Mouse (Mus musculus) forebrain, embryonic 15.5 days (tissue): Measurements from ENCODE around the gene Selenov. TPM values are rescaled to one million over a fixed set of nuclear protein-coding genes. Genes with fewer than 3 reads are reported as not detected.

Source experiments
- ATAC-seq: fragments of 200-750 bp; cut with Nextera tagmentation; replicated peaks from 2 replicates; pipeline ENCODE4 v1.8.0; 2017; ENCODE audit warnings: mild to moderate bottlenecking, moderate TSS enrichment, moderate library complexity
- H3K27ac ChIP-seq: fragments of 300-500 bp; sonication (generic); replicated peaks from 2 replicates; pipeline ENCODE4 v1.5.1; 2015; ENCODE audit warnings: mild to moderate bottlenecking, inconsistent platforms
- H3K27me3 ChIP-seq: fragments of 300-500 bp; sonication (generic); 2 replicates; pipeline ENCODE4 v1.6.1; 2015; ENCODE audit warnings: inconsistent platforms
- H3K36me3 ChIP-seq: fragments of 300-500 bp; sonication (generic); 2 replicates; pipeline ENCODE4 v1.6.1; 2015; ENCODE audit warnings: mild to moderate bottlenecking, inconsistent platforms
- H3K4me1 ChIP-seq: fragments of 300-500 bp; sonication (generic); 2 replicates; pipeline ENCODE4 v1.6.1; 2015; ENCODE audit warnings: inconsistent platforms
- H3K4me2 ChIP-seq: fragments of 300-500 bp; sonication (generic); replicated peaks from 2 replicates; pipeline ENCODE4 v1.6.1; 2015; ENCODE audit warnings: mild to moderate bottlenecking, inconsistent platforms
- H3K4me3 ChIP-seq: fragments of 300-500 bp; sonication (generic); 2 replicates; pipeline ENCODE4 v1.5.1; 2015; ENCODE audit warnings: mild to moderate bottlenecking, inconsistent platforms
- H3K9ac ChIP-seq: fragments of 300-500 bp; sonication (generic); replicated peaks from 2 replicates; pipeline ENCODE4 v1.6.1; 2015; ENCODE audit warnings: mild to moderate bottlenecking, inconsistent platforms
- H3K9me3 ChIP-seq: fragments of 300-500 bp; sonication (generic); 2 replicates; pipeline ENCODE4 v1.6.1; 2016; ENCODE audit warnings: inconsistent platforms
- WGBS: fragments of 180-500 bp; shearing (Covaris S2); methylation state at CpG from one replicate; pipeline ENCODE4 v1.1.7; 2015; ENCODE audit warnings: mixed read lengths; 5-methylcytosine and 5-hydroxymethylcytosine counted together
- polyA plus RNA-seq: library from polyadenylated mRNA; unstranded; fragments of >200 nt; fragmentation: Nextera tagmentation; extraction: Ambion mirVana; gene quantifications from 2 replicates; pipeline ENCODE4 v1.2.1, GENCODE M21; 2015

The Selenov gene
- polyA plus RNA-seq, 1 experiment from 2014 or later, result 0.31 TPM

DNA sequence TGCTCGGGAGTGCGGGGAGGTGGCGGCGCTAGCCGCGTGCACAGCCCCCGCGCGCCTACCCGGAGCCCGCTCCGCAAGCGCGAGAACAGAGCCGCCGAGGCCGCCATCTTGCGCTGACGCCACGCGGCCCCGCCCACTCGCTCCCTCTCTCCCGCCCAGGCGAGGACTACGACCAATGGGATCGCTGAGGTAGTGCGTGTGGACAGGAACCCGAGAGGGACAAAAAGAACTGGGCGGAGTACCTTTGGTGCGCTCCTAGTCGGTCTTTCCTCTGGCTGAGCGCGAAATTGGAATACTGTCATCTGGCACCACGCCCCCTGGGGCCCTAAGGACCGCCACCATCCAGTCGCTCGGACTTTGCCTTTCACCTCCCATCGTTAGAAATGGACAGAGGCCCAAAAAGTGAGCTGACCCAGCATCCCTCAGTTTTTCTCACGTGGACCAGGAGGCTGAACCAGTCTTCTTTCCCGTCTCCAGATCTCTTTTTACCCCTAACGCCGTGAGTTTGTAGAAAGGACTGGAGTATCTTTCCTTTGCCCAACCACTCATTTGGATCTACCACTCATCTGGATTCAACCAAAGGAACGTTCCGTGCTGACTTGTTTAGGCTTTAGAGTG, 21.0 kb upstream of the Selenov start, which contains the start of gene Timm50:
Gene Timm50 (minus strand): TSS at position 147 of the 618 bp plus-strand sequence.
- H3K9ac ChIP-seq, result peak within 1 kb of the TSS; percentile 85
- peak within 1 kb of the TSS; percentile 79 for H3K27ac ChIP-seq
- WGBS, result 1% methylated on average over 45 of the region's 45 CpGs
- peaks cover 61% of the 10 kb centered on the region for H3K36me3 ChIP-seq
- no peaks in the 10 kb centered on the region for H3K9me3 ChIP-seq
- H3K27me3 ChIP-seq, result no peaks in the 10 kb centered on the region
- H3K4me1 ChIP-seq, result peaks cover 22% of the 10 kb centered on the region
- H3K4me3 ChIP-seq, result peak within 1 kb of the TSS; percentile 89
- peak within 1 kb of the TSS; percentile 87 for H3K4me2 ChIP-seq
- peak; percentile 98 for ATAC-seq

DNA sequence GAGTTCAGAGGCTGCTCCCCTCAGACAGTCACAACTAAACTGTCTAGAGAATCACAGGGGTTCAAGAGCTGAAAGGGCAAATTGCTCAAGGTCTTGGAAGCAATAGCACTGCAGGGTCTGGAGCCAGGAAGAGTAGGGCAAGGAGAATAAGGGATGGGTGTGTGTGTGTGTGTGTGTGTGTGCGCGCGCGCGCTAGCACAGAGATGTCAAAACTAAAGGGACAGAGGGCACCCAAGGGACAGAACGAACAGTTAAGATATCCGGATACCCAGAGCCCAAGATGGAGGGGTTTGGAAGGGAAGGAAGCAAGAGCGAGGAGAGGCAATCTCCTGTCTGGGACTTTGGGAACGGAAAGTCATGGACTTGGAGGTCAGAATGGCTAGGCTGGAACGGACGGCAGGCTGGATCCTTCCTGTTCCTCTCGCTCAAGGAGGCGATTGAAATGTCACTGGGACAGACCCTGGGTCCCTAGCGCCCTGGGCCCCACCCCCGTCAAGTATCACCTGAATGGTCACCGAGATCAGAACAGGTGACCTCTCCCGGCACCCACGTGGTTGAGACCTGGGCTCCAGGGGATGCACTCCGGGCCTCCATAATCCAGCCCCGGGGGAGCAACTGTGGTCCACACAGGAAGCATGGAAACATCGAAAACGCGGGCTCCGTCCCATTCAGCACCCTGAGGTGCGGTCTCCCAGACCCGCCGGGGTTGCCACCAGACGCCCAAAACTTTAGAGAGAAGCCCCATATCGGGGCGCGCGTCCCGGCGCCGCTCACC, 20.4 kb upstream of the Selenov start:
- Histone ChIP-seq H3K36me3 (peaks cover 61% of the 10 kb centered on the region), H3K4me1 (peaks cover 22% of the 10 kb centered on the region), H3K9me3 (no peaks in the 10 kb centered on the region), H3K9ac (peak overlapping the region; percentile 85), H3K27ac (peak overlapping the region; percentile 79), H3K27me3 (no peaks in the 10 kb centered on the region), H3K4me2 (peak overlapping the region; percentile 87), H3K4me3 (peak overlapping the region; percentile 89)
- WGBS, result 4% methylated on average over 35 of the region's 35 CpGs
- ATAC-seq, result peak; percentile 64

DNA sequence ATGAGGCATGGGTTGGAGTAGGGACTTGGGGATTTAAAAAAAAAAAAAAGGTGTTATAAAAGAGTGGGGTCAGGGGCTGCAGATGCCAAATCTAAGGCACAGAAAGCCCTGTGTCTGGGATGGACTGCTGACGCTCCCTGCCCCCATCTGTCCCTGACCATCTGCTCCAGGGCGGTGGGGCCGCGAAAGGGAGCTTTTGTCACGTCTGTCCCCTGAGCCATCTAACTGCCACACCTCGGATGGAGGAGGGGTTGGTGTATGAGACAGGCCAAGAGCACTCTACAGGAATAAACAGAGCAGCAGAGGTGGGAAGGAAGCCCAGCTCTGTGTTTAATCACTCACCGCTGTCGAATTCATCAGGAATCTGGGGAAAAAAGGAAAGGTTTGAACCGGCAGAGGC, 18.8 kb upstream of the Selenov start:
- H3K36me3 ChIP-seq, result peaks cover 61% of the 10 kb centered on the region
- 81% methylated on average over 9 of the region's 9 CpGs for WGBS
- no peak overlapping the region for H3K4me3 ChIP-seq
- no peaks in the 10 kb centered on the region for H3K27me3 ChIP-seq
- H3K4me1 ChIP-seq, result peaks cover 22% of the 10 kb centered on the region
- no peaks in the 10 kb centered on the region for H3K9me3 ChIP-seq
- no peak overlapping the region for H3K9ac ChIP-seq
- no peak overlapping the region for H3K4me2 ChIP-seq
- ATAC-seq, result no peak
- no peak overlapping the region for H3K27ac ChIP-seq

DNA sequence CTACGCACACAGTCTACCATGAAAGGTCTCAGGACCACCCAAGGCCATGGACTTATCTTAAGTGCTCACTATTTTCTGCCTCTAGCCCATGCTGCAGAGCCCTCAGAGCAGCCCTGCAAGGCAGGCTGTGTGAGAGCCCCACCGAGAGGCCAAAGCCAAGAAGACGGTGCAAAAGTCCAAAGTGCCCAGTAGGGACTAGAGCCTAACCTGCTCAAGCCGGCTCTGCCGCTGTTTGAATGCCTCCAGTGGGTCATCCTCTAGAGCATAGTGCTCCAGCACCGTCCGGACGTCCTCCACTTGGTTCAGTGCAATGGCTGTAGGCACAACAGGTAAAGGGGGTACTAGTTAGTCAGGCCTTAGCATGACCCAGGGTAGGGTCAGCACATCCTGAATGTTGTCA, 15.2 kb upstream of the Selenov start:
- Histone ChIP-seq H3K4me1 (peaks cover 34% of the 10 kb centered on the region), H3K27ac (no peak overlapping the region), H3K9ac (no peak overlapping the region), H3K4me3 (no peak overlapping the region), H3K9me3 (no peaks in the 10 kb centered on the region), H3K27me3 (no peaks in the 10 kb centered on the region), H3K36me3 (peaks cover 55% of the 10 kb centered on the region), H3K4me2 (no peak overlapping the region)
- ATAC-seq, result no peak
- WGBS, result 96% methylated on average over 8 of the region's 8 CpGs

DNA sequence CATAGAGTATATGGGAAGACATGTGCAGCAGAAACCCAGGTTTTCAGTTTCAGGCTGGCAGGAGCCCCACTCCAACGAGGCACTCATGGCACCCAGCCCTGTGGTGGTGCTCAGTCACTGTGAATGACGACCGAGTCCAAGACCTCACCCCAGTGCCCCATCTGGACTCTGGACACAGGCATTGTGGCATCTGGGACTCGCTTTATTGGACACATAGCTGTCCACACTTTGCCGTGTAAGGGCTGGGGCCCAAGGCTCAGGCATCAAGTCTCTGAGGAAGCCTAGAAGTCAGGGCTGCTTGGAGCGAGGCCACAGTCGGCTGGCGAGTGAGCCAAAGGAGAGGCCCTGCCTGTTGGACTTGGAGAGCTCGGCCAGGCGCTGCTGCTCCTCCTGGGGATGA, 14.7 kb upstream of the Selenov start:
- WGBS, result 91% methylated on average over 10 of the region's 10 CpGs
- Histone ChIP-seq H3K4me3 (no peak overlapping the region), H3K4me1 (peaks cover 31% of the 10 kb centered on the region), H3K27ac (no peak overlapping the region), H3K27me3 (no peaks in the 10 kb centered on the region), H3K9me3 (no peaks in the 10 kb centered on the region), H3K4me2 (no peak overlapping the region), H3K9ac (no peak overlapping the region), H3K36me3 (peaks cover 55% of the 10 kb centered on the region)
- ATAC-seq, result no peak

DNA sequence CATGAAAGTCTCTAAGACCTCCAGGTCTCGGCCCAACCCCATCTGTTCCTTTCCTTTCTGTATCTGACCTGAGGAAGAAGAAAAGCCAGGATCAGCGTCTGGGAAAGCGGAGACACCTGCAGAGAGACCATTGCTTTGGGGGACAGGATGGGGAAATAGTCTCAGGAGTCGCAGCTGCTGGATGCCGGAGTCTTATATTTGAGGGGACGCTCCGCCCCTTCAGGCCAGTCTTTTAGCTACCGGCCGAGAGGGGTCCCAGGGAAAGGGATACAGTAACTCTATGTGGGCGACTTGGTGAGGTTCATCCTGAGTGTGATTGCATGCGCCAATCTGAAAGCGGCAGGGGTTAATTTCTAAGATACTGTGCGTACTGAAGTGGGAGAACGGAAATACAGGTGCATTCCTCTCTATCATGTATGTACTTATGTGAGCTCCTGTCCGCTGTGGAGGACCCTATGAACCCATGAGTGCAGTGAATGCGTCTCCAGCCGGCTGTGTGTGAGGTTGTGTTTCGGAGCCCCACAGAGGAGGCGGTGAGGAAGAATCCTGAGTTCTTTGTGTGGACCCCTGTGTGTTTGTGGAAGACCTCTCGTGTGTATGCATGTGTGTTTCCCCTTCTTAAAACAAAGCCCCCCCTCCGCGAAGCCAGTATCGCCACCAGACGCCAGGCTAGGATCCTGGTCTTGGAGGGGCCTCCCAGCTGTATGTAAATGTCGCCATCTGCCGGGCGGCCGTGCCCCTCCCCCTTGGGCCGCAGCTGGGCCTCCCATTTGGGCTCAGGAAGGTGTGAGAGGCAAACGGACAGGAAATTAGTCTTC, 10.8 kb upstream of the Selenov start, which contains the start of gene Dll3:
Gene Dll3 (minus strand): TSS at position 623 of the 818 bp plus-strand sequence.
- Histone ChIP-seq H3K4me3 (peak within 1 kb of the TSS; percentile 42), H3K36me3 (peaks cover 22% of the 10 kb centered on the region), H3K9me3 (no peaks in the 10 kb centered on the region), H3K4me1 (peaks cover 34% of the 10 kb centered on the region), H3K27me3 (peaks cover 8% of the 10 kb centered on the region; the same call in 1 of the 2 replicates), H3K4me2 (peak within 1 kb of the TSS; percentile 63), H3K27ac (peak within 1 kb of the TSS; percentile 73), H3K9ac (peak within 1 kb of the TSS; percentile 52)
- WGBS, result 1% methylated on average over 30 of the region's 30 CpGs
- ATAC-seq, result peak; percentile 59

DNA sequence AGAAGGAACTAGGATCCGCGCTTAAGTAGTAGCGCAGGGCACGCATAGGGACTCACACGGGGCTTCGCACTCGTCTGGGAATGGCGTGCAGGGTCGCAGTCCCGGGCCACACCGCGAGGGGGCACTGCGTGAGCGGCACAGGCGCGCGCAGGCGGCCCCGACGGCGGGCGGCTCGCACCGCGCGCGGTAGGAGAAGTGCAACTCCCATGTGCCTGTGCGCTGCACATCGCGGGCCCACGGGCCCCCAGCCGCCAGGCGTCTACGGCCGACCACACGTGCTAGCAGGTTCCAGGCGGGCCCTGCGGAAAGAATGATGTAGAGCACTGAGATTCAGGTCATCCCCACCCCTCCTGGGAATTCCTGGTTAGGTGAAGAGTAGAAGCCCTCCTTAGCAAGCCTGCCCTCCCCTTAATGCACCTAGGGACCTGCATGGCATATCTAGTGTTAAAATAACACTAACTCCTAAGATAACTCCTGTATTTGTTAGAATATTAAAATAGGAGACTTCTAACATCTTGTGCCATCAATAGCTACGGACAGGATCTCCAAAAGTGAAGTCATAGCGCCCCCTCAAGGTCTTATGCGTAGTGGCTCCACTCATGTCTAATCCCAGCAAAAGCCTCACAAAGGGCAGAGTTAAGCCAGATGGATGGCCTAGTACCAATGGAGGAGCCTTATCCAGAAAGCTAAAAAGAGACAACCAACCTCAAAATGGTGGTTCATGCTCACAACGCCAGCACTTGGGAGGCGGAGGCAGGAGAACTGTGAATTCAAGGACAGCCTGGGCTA, 8.0 kb upstream of the Selenov start:
- Histone ChIP-seq H3K27ac (no peak overlapping the region), H3K9ac (peak overlapping the region; percentile 12; the same call in 1 of the 2 replicates), H3K36me3 (no peaks in the 10 kb centered on the region), H3K4me2 (peak overlapping the region; percentile 63), H3K4me3 (peak overlapping the region; percentile 23), H3K27me3 (peaks cover 15% of the 10 kb centered on the region; the same call in 1 of the 2 replicates), H3K4me1 (peaks cover 43% of the 10 kb centered on the region), H3K9me3 (no peaks in the 10 kb centered on the region)
- WGBS, result 8% methylated on average over 43 of the region's 43 CpGs
- no peak; the same call in 1 of the 2 replicates for ATAC-seq

DNA sequence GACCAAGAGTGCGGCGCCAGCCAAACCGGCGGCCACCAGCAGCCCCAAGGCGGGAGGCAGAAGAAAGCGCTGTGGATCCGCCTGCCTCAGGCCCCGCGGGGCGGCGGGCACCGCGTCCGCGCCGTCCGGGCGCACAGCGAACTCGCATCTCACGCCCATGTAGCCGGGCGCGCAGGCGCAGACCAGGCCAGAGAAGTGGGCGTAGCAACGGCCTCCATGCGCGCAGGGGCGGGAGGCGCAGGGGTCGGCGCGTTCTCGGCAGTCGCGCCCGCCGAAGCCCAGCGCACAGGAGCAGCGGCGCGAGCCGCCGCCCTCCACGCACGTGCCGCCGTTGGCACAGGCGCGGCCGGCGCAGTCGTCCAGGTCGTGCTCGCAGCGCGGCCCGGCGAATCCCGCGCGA, 3.5 kb upstream of the Selenov start:
- peaks cover 55% of the 10 kb centered on the region for H3K27me3 ChIP-seq
- peak; percentile 76 for ATAC-seq
- no peak overlapping the region for H3K27ac ChIP-seq
- no peaks in the 10 kb centered on the region for H3K9me3 ChIP-seq
- peaks cover 35% of the 10 kb centered on the region for H3K4me1 ChIP-seq
- peak overlapping the region; percentile 77 for H3K4me2 ChIP-seq
- H3K36me3 ChIP-seq, result no peaks in the 10 kb centered on the region
- H3K4me3 ChIP-seq, result peak overlapping the region; percentile 67
- WGBS, result under 1% methylated on average over 63 of the region's 63 CpGs
- peak overlapping the region; percentile 62 for H3K9ac ChIP-seq

DNA sequence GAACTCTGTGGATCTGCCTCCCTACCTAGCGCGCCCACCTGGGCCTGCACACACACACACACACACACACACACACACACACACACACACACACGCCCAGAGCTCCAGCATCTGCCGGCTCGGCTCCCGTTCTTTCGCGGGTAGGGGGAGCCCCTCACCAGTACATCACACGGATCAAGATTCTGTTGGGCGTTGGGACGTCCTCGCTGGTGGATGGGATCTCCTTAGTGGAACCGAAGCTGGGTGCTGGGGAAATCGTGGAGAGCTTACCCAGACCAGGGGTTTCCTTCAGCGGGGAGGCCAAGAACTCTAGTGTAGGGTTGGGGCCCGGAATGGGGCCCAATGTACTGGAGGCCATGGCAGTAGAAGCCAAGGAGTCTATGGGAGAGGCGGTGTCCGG, 821 bp downstream of the Selenov start:
- Histone ChIP-seq H3K4me2 (peak overlapping the region; percentile 42), H3K4me1 (peaks cover 24% of the 10 kb centered on the region), H3K27ac (no peak overlapping the region), H3K9ac (no peak overlapping the region), H3K27me3 (peaks cover 60% of the 10 kb centered on the region), H3K4me3 (peak overlapping the region; percentile 29), H3K36me3 (no peaks in the 10 kb centered on the region), H3K9me3 (no peaks in the 10 kb centered on the region)
- WGBS, result under 1% methylated on average over 18 of the region's 18 CpGs
- ATAC-seq, result no peak; the same call in 1 of the 2 replicates

DNA sequence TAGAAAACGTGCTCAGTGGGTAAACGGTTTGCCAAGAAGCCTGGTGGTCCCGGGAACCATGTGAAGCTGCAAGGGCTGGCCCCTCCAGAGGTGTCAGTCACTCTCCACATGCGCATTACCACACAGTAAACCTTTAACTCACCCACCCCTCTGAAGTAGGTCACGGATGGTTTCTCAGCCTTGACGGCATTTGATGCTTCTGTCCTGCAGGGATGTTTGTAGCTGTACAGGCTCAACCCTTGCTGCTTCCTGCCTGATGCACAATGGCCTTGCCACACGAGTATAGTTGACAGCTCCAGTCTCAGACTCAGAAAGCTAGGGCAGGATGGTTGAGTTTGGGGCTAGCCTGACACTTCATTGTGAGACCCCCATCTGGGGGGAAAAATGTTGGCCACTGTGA, 10.4 kb downstream of the Selenov start:
- no peaks in the 10 kb centered on the region for H3K9me3 ChIP-seq
- H3K4me1 ChIP-seq, result peaks cover 21% of the 10 kb centered on the region
- no peak overlapping the region for H3K27ac ChIP-seq
- H3K27me3 ChIP-seq, result no peaks in the 10 kb centered on the region
- WGBS, result 82% methylated on average over 7 of the region's 7 CpGs
- no peaks in the 10 kb centered on the region for H3K36me3 ChIP-seq
- H3K4me2 ChIP-seq, result no peak overlapping the region
- H3K4me3 ChIP-seq, result no peak overlapping the region
- ATAC-seq, result no peak
- H3K9ac ChIP-seq, result no peak overlapping the region

DNA sequence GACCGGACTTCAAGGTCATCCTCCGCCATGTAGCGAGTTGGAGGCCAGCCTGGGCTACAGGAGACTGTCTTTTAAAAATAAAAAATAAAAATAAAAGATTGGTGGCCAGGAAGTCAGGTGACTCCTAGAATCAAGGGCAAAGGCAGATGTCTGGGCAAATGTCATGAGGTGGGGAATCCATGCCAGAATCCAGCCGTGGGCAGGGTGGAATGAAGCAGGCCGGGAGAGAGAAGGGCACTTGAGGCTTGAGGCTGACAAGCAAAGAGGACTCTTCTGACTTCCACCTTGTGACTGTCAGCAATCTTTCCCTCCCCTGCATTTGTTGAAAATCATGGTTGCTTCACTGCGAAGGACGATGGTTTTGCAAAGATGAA, 12.7 kb downstream of the Selenov start:
- H3K4me2 ChIP-seq, result peak overlapping the region; percentile 79
- H3K27ac ChIP-seq, result peak overlapping the region; percentile 81
- H3K36me3 ChIP-seq, result 0 out of 2 replicates have a peak, but pooled peaks cover under 1% of the 10 kb centered on the region
- peak overlapping the region; percentile 75 for H3K4me3 ChIP-seq
- no peak for ATAC-seq
- H3K9me3 ChIP-seq, result no peaks in the 10 kb centered on the region
- peak overlapping the region; percentile 91 for H3K9ac ChIP-seq
- H3K27me3 ChIP-seq, result no peaks in the 10 kb centered on the region
- H3K4me1 ChIP-seq, result peaks cover 21% of the 10 kb centered on the region
- WGBS, result 84% methylated on average over 7 of the region's 7 CpGs
